Mouse (Mus musculus): ENCODE measurements at regions not wholly inside any gene's neighbourhood (a gene's known extent, or its start where the extent isn't known, plus 50 kb on each side); places are given as distances from the start of the nearest gene placed in this dataset.

DNA sequence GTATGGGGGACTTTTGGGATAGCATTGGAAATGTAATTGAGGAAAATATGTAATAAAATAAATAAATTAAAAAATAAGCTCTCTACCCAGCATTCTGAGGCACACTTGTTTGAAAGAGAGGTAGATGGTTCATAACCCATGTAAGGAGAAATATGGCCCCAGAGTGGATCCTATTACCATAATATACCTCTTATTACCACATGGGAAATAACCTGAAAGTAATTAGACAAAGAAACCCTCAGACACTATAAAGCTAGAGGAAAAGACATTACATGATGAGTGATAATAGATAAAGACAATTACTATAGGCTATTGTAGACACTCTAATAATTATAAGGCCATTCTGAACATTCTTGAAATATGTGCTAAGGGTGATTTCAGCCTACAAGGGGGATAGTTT lies 2444.8 kb upstream of the Gm12353 start:
- no peak for DNase-seq

DNA sequence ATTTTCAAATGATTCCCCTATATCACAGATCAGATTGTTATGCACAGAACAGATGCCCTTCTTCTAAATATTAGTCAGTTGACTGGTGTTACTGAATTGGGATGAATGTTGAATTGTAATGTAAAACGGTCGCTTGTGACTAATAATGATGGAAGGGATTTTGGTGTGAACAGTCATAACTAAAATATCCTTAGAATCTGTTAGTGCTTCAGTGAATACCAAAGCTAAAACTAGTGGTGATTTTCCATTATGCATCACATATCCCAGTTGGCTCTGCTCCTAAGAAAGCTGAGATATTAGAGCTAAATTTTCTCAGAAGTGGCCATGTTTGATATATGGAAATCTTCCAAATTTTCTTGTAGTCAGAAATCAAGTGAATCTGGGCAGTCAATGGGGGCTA lies 2441.7 kb upstream of the Gm12353 start:
- DNase-seq, result no peak

- DNase-seq, result no peak
These were observed 2396.5 kb upstream of the Gm12353 start for GRCm38 (mm10) chr4:17208746-17209145.

GRCm38 (mm10) chr4:17239853-17240252 lies 2365.4 kb upstream of the Gm12353 start:
- DNase-seq, result no peak

GRCm38 (mm10) chr4:17240314-17240713 lies 2364.9 kb upstream of the Gm12353 start:
- DNase-seq, result no peak

DNA sequence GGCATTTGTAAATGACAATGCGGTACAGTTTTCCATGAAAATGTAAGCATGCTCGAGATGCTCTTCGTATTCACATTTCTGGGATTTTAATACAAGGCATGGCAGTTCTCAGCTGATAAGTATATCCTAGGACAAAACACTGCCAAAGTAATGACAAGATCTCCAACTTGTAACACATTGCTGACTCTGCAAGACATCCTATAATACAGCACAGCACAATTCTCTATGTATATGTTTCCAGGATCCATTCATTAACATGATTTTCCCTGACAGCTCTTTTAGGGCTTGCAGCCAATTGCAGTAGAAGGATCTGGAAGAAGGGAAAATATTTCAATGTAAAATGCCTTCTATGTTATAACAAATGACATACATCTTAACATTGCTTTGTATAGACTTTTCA lies 2346.1 kb upstream of the Gm12353 start:
- DNase-seq, result no peak

DNA sequence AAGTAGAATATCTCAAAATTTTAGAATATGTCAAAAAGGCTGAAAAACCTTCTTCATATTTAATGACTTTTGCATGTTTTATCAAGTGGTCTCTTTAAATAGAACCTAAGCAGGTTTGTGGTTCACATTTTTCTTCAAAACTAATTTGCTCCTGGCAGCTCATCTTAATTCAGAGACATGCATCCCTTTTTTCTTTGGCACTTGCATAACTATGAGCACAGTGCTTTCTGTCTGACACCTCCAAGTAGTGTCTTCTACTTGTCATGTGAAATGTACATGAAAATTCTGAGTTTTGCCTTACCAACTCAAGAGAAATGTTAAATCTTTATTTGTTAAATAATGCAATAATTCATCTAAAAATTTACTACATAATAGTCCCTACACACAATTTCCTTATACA lies 2343.5 kb upstream of the Gm12353 start:
- DNase-seq, result no peak

DNA sequence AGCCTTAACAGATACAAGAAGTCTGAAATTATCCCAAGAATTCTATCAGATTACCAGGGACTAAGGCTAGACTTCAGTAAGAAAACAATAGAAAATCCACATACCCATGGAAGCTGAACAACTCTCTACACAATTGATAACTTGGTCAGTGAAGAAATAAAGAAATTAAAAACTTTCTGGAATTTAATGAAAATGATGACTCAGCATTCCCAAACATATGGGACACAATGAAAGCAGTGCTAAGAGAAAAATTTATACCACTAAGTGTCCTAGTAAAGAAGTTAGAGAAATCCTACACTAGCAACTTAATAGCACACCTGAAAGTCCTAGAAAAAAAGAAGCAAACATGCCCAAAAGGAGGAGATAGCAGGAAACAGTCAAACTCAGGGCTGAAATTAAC lies 2306.1 kb upstream of the Gm12353 start:
- no peak for DNase-seq

DNA sequence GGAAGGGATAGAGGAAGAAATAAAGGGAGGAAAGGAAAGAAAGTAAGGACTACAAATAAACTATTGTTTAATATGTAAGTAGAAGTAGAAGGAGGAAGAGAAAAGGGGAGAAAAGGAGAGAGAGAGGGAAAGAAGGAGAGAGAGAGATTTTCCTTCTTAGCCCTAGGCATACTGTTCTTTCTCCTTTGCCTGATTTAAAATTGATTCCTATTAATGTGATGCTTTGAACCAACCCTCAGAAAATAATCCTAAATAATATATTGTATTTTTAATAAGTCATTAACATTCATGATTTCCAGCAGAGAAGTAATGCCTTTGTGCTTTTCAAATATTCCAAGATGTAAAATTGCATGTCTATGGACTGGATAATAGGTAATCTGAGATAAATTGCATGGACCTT lies 2286.2 kb upstream of the Gm12353 start:
- DNase-seq, result no peak

DNA sequence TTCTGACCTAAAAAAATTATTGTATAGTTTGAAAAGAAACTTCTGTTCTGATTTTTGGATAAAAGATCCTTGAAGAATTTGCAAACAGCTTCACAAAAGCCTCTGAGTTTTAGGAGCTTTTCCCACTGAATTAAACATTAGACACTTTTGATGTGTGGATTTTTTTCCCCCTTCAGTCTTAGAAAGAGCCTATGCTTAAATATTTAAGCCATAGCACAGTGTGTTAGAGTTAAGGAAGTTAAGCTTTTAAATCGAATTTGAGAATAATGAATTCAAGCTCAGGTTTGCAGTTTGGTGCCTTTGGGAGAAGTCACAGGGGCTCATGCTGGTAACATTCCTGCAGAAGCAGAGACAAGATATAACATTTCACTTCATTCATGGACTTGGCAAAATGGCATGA lies 2257.2 kb upstream of the Gm12353 start:
- DNase-seq, result no peak

GRCm38 (mm10) chr4:17360796-17361195 lies 2244.5 kb upstream of the Gm12353 start:
- peak in 1 of 2 experiments; percentile 54 for DNase-seq

All from cerebellum, postnatal 14 days (tissue).